Mouse (Mus musculus) embryonic facial prominence, embryonic 11.5 days (tissue): ENCODE measurements around the gene Egln1. TPM values are rescaled to one million over a fixed set of nuclear protein-coding genes. Genes with fewer than 3 reads are reported as not detected.

Experiments used
- ATAC-seq: fragments of 200-750 bp; cut with Nextera tagmentation; replicated peaks from 2 replicates; pipeline ENCODE4 v1.8.0; 2017; ENCODE audit warnings: low read depth; ENCODE audit not compliant: insufficient number of reproducible peaks, low FRiP score, low TSS enrichment
- DNase-seq: peaks from one replicate; pipeline ENCODE4 v3.0.0-alpha.2; 2015; ENCODE audit warnings: low spot score
- H3K27ac ChIP-seq: fragments of 300-500 bp; sonication (generic); replicated peaks from 2 replicates; pipeline ENCODE4 v1.5.1; 2014; ENCODE audit warnings: mild to moderate bottlenecking, low read depth, low read length, control low read depth
- H3K27me3 ChIP-seq: fragments of 300-500 bp; sonication (generic); 2 replicates; pipeline ENCODE4 v1.6.1; 2014; ENCODE audit warnings: mild to moderate bottlenecking, low read length, moderate library complexity, mixed read lengths; ENCODE audit not compliant: control insufficient read depth, insufficient read depth
- H3K36me3 ChIP-seq: fragments of 300-500 bp; sonication (generic); replicated peaks from 2 replicates; pipeline ENCODE4 v1.6.1; 2014; ENCODE audit warnings: low read depth, mild to moderate bottlenecking, low read length, moderate library complexity, mixed read lengths; ENCODE audit not compliant: control insufficient read depth, insufficient read depth
- H3K4me1 ChIP-seq: fragments of 300-500 bp; sonication (generic); 2 replicates; pipeline ENCODE4 v1.6.1; 2014; ENCODE audit warnings: low read length, mixed read lengths; ENCODE audit not compliant: control insufficient read depth, insufficient read depth
- H3K4me2 ChIP-seq: fragments of 300-500 bp; sonication (generic); 2 replicates; pipeline ENCODE4 v1.6.1; 2014; ENCODE audit warnings: low read depth, mild to moderate bottlenecking, control low read depth, low read length, moderate library complexity
- H3K4me3 ChIP-seq: fragments of 300-500 bp; sonication (generic); 2 replicates; pipeline ENCODE4 v1.5.1; 2014; ENCODE audit warnings: low read depth, low read length, control low read depth
- H3K9ac ChIP-seq: fragments of 300-500 bp; sonication (generic); replicated peaks from 2 replicates; pipeline ENCODE4 v1.6.1; 2014; ENCODE audit warnings: mild to moderate bottlenecking, control low read depth, low read length
- H3K9me3 ChIP-seq: fragments of 300-500 bp; sonication (generic); replicated peaks from 2 replicates; pipeline ENCODE4 v1.6.1; 2016; ENCODE audit warnings: mild to moderate bottlenecking, low read length, inconsistent platforms, mixed read lengths; ENCODE audit not compliant: control insufficient read depth
- WGBS: fragments of 180-500 bp; shearing (Covaris S2); extraction: QIAGEN DNeasy Blood & Tissue Kit; methylation state at CpG from one replicate; pipeline ENCODE4 v1.1.7; 2014; 5-methylcytosine and 5-hydroxymethylcytosine counted together
- polyA plus RNA-seq: library from polyadenylated mRNA; unstranded; fragments of >200 nt; fragmentation: Nextera tagmentation; extraction: Ambion mirVana; gene quantifications from 2 replicates; pipeline ENCODE4 v1.2.1, GENCODE M21; 2014

Egln1 gene
- polyA plus RNA-seq, 1 experiment from 2014 or later, result 17.8 TPM

GRCm38 (mm10) chr8:124936699-124937098 lies 12.4 kb downstream of the Egln1 start:
- WGBS, result 93% methylated on average over 10 of the region's 10 CpGs
- H3K36me3 ChIP-seq, result no peaks in the 10 kb centered on the region; the same call in 1 of the 2 replicates

DNA sequence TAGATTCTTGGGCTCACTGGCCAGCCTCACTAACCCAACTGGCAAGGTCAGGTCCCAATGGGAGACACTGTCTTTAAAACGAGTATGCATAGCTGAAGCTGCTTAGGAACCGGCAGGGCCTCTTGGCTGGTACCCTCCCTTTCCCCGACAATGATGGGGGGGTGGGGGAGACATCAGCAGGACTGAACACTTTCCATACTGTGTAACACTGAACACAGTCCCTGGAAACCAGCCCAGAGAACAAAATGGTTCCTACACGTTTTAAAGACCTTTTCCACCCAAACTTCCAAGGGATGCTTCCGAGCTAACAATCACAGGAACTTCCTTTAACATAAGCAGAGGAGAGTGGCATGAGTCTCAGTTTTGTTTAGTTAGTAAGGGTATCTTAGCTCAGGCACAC lies 14.0 kb downstream of the Egln1 start:
- Histone ChIP-seq H3K9ac (no peak overlapping the region), H3K4me2 (no peak overlapping the region), H3K27me3 (no peaks in the 10 kb centered on the region), H3K27ac (no peak overlapping the region), H3K36me3 (no peaks in the 10 kb centered on the region; the same call in 1 of the 2 replicates), H3K4me3 (no peak overlapping the region), H3K9me3 (no peaks in the 10 kb centered on the region), H3K4me1 (no peaks in the 10 kb centered on the region)
- no peak for DNase-seq
- no peak for ATAC-seq
- WGBS, result 85% methylated on average over 5 of the region's 5 CpGs

More at GRCm38 (mm10) chr8:124936699-124937098, 12.4 kb downstream of the Egln1 start:
- Histone ChIP-seq H3K4me3 (no peak overlapping the region), H3K4me2 (no peak overlapping the region), H3K27ac (no peak overlapping the region), H3K4me1 (no peaks in the 10 kb centered on the region), H3K9me3 (no peaks in the 10 kb centered on the region), H3K27me3 (no peaks in the 10 kb centered on the region), H3K9ac (no peak overlapping the region)
- DNase-seq (no peak), ATAC-seq (no peak)

GRCm38 (mm10) chr8:124932435-124932834 lies 16.7 kb downstream of the Egln1 start:
- Histone ChIP-seq H3K4me2 (no peak overlapping the region), H3K4me3 (no peak overlapping the region), H3K27ac (no peak overlapping the region), H3K9me3 (no peaks in the 10 kb centered on the region), H3K27me3 (no peaks in the 10 kb centered on the region), H3K4me1 (peaks cover 2% of the 10 kb centered on the region; the same call in 1 of the 2 replicates), H3K36me3 (no peaks in the 10 kb centered on the region; the same call in 1 of the 2 replicates), H3K9ac (no peak overlapping the region)
- ATAC-seq (no peak), DNase-seq (no peak)
- WGBS, result 89% methylated on average over 3 of the region's 3 CpGs

GRCm38 (mm10) chr8:124930649-124931048 lies 18.5 kb downstream of the Egln1 start:
- ATAC-seq (no peak), DNase-seq (no peak)
- no peak overlapping the region for H3K4me3 ChIP-seq
- H3K4me1 ChIP-seq, result peaks cover 2% of the 10 kb centered on the region; the same call in 1 of the 2 replicates
- no peaks in the 10 kb centered on the region for H3K9me3 ChIP-seq
- H3K9ac ChIP-seq, result no peak overlapping the region
- no peaks in the 10 kb centered on the region for H3K36me3 ChIP-seq
- H3K4me2 ChIP-seq, result no peak overlapping the region
- no peaks in the 10 kb centered on the region for H3K27me3 ChIP-seq
- H3K27ac ChIP-seq, result no peak overlapping the region
- WGBS, result 83% methylated on average over 4 of the region's 4 CpGs

DNA sequence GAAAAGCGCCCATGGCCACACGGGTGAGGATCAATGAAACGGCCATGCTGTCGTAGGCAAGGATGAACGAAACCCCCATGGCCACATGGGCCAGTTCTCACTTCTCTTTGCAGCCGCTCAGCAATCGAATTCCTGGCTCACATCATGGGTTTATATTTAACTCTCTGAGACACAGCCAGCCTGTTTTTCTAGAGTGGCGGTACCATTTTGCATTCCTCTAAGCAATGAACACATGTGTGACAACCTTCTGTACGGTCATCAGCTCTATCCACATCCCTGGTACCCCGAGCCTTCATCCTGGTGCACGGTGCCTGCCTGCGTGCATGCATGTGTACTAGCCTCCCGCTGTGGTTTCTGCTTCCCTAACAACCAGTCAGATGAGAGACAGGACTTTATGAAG lies 19.0 kb downstream of the Egln1 start:
- 93% methylated on average over 13 of the region's 13 CpGs for WGBS
- Histone ChIP-seq H3K4me1 (peaks cover 2% of the 10 kb centered on the region; the same call in 1 of the 2 replicates), H3K36me3 (no peaks in the 10 kb centered on the region)

DNA sequence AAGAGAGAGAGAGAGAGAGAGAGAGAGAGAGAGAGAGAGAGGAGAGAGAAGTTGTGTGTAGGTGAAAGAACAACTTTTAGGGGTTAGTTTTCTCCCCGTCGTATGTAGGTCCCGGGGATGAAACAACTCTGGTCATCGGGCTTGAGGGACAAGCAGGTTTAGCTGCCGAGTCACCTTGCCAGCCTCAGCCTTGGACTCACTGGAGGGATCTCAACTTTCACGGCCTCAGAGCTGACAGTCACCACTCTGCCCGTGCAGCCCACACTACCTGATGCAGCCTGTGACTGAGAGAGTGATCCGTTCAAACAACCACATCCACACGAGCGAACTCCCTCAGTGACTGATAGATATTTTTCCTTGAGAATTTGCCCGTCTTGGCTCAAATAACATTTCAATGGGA lies 20.1 kb downstream of the Egln1 start:
- H3K9ac ChIP-seq, result no peak overlapping the region
- H3K27me3 ChIP-seq, result no peaks in the 10 kb centered on the region
- no peak overlapping the region for H3K4me3 ChIP-seq
- no peaks in the 10 kb centered on the region for H3K9me3 ChIP-seq
- H3K36me3 ChIP-seq, result no peaks in the 10 kb centered on the region
- no peak overlapping the region for H3K27ac ChIP-seq
- no peak for DNase-seq
- no peak for ATAC-seq
- no peak overlapping the region for H3K4me2 ChIP-seq
- WGBS, result 84% methylated on average over 11 of the region's 11 CpGs
- H3K4me1 ChIP-seq, result peaks cover 2% of the 10 kb centered on the region; the same call in 1 of the 2 replicates

More for the DNA sequence above, 19.0 kb downstream of the Egln1 start:
- H3K27me3 ChIP-seq, result no peaks in the 10 kb centered on the region
- no peak overlapping the region for H3K4me3 ChIP-seq
- ATAC-seq, result no peak
- DNase-seq, result no peak
- H3K9me3 ChIP-seq, result no peaks in the 10 kb centered on the region
- no peak overlapping the region for H3K9ac ChIP-seq
- H3K4me2 ChIP-seq, result no peak overlapping the region
- H3K27ac ChIP-seq, result no peak overlapping the region

- no peak overlapping the region for H3K4me3 ChIP-seq
- no peak for DNase-seq
- no peaks in the 10 kb centered on the region for H3K9me3 ChIP-seq
- H3K4me1 ChIP-seq, result peaks cover 2% of the 10 kb centered on the region; the same call in 1 of the 2 replicates
- H3K9ac ChIP-seq, result no peak overlapping the region
- H3K27ac ChIP-seq, result no peak overlapping the region
- WGBS, result 83% methylated on average over 10 of the region's 10 CpGs
- H3K4me2 ChIP-seq, result no peak overlapping the region
- ATAC-seq, result no peak
- no peaks in the 10 kb centered on the region for H3K36me3 ChIP-seq
- H3K27me3 ChIP-seq, result no peaks in the 10 kb centered on the region
These were observed 22.8 kb downstream of the Egln1 start for GRCm38 (mm10) chr8:124926351-124926771.

GRCm38 (mm10) chr8:124925544-124926266 lies 23.4 kb downstream of the Egln1 start:
- Histone ChIP-seq H3K9me3 (no peaks in the 10 kb centered on the region), H3K4me1 (peaks cover 2% of the 10 kb centered on the region; the same call in 1 of the 2 replicates), H3K27ac (no peak overlapping the region), H3K9ac (no peak overlapping the region), H3K36me3 (no peaks in the 10 kb centered on the region), H3K4me2 (no peak overlapping the region), H3K27me3 (no peaks in the 10 kb centered on the region), H3K4me3 (no peak overlapping the region)
- no peak for DNase-seq
- no peak for ATAC-seq
- WGBS, result 87% methylated on average over 14 of the region's 14 CpGs
